In the genomic region with DNA sequence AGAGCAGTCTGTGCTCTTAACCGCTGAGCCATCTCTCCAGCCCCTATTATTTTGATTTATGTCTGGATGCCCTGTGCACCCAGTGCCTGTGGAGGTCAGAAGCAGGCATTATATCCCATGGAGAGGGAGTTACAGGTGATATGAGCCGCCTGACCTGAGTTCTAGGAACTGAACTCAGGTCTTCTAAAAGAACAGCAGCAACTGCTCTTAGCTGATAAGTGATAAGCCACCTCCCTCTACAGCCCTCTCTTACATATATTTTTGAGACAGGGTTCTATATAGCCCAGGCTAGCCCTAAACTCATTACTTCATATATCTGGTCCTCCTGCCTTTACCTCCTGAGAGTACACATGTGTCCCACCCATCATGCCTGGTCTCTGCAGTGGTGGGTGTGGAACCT, we compare ENCODE assay signal across 18 mouse cellular contexts.
"Had no signal": no experiment of that assay in that cellular context is flagged by ENCODE, and none has a peak within 500 bp of the region (broad histone marks: within the 10 kb centered on the region; RNA-seq: fewer than 3 reads in every experiment).

No protein-coding gene starts in this region.

- H3K9me3 ChIP-seq: neural tube, embryonic 15.5 days had no signal

- ATAC-seq: midbrain, embryonic 16.5 days had no signal

- H3K27ac ChIP-seq: midbrain, embryonic 10.5 days; midbrain, embryonic 12.5 days; neural tube, embryonic 13.5 days; neural tube, embryonic 15.5 days had no signal

- H3K9ac ChIP-seq: lung, embryonic 14.5 days; midbrain, embryonic 12.5 days; neural tube, embryonic 15.5 days had no signal

- H3K4me2 ChIP-seq: lung, embryonic 14.5 days; midbrain, embryonic 12.5 days; neural tube, embryonic 13.5 days; neural tube, embryonic 15.5 days had no signal

- DNase-seq: lung, adult 18-20 months; lung, embryonic 14.5 days; lung, postnatal 10 days; lung, postnatal 4 days; midbrain, embryonic 14.5 days; right cerebral cortex, adult 18-20 months; right cerebral cortex, postnatal 25 days; right cerebral cortex, postnatal 4 days; spleen, adult 18-20 months; thymus, adult 18-20 months; thymus, postnatal 14 days; thymus, postnatal 36 days had no signal

- H3K4me3 ChIP-seq: midbrain, embryonic 10.5 days; midbrain, embryonic 12.5 days; myocyte; neural tube, embryonic 13.5 days; neural tube, embryonic 15.5 days had no signal

- H3K27me3 ChIP-seq: neural tube, embryonic 13.5 days; neural tube, embryonic 15.5 days had no signal

- H3K36me3 ChIP-seq: midbrain, embryonic 10.5 days; midbrain, embryonic 12.5 days; neural tube, embryonic 13.5 days; neural tube, embryonic 15.5 days had no signal
